Mouse (Mus musculus) liver, adult 2 months (tissue): Measurements from ENCODE around the gene Htr2c.

Source experiments
- CTCF ChIP-seq: fragments of 200-500 bp; IDR thresholded peaks from 2 replicates; pipeline ENCODE4 v1.5.1; 2011; ENCODE audit warnings: low read depth, low read length, control low read depth
- POLR2A ChIP-seq: fragments of 200-500 bp; IDR thresholded peaks from 2 replicates; pipeline ENCODE4 v1.6.1; 2011; ENCODE audit warnings: low read length, control low read depth; ENCODE audit not compliant: insufficient read depth; ENCODE audit errors: extremely low read depth

- TF ChIP-seq CTCF: no peak
- no peak for TF ChIP-seq POLR2A
Measured at GRCm38 (mm10) chrX:146962914-146963547, 718 bp downstream of the Htr2c start.
